Mouse (Mus musculus) midbrain, embryonic 11.5 days (tissue): ENCODE measurements around the gene Aebp2. TPM values are rescaled to one million over a fixed set of nuclear protein-coding genes. Genes with fewer than 3 reads are reported as not detected.
"Not testable (repeated sequence)": the region's sequence is repeated elsewhere in the genome, so short reads cannot be mapped to it uniquely, and the experiment has no call there.

Source experiments
- ATAC-seq: fragments of 200-750 bp; cut with Nextera tagmentation; 2 replicates; pipeline ENCODE4 v1.8.0; 2017; ENCODE audit warnings: moderate TSS enrichment, moderate library complexity; ENCODE audit not compliant: low FRiP score
- DNase-seq: peaks from one replicate; pipeline ENCODE4 v3.0.0; 2015; ENCODE audit warnings: low spot score; ENCODE audit errors: missing footprints
- H3K27ac ChIP-seq: fragments of 300-500 bp; sonication (generic); 2 replicates; pipeline ENCODE4 v1.5.1; 2014; ENCODE audit warnings: low read depth, low read length
- H3K27me3 ChIP-seq: fragments of 300-500 bp; sonication (generic); 2 replicates; pipeline ENCODE4 v1.6.1; 2014; ENCODE audit warnings: mild to moderate bottlenecking, low read length, moderate library complexity, mixed read lengths; ENCODE audit not compliant: control insufficient read depth, insufficient read depth
- H3K36me3 ChIP-seq: fragments of 300-500 bp; sonication (generic); 2 replicates; pipeline ENCODE4 v1.6.1; 2014; ENCODE audit warnings: mild to moderate bottlenecking, low read length, moderate library complexity, mixed read lengths; ENCODE audit not compliant: control insufficient read depth, insufficient read depth
- H3K4me1 ChIP-seq: fragments of 300-500 bp; sonication (generic); 2 replicates; pipeline ENCODE4 v1.6.1; 2014; ENCODE audit warnings: low read length; ENCODE audit not compliant: control insufficient read depth, insufficient read depth
- H3K4me2 ChIP-seq: fragments of 300-500 bp; sonication (generic); 2 replicates; pipeline ENCODE4 v1.6.1; 2014; ENCODE audit warnings: mild to moderate bottlenecking, moderate library complexity
- H3K4me3 ChIP-seq: fragments of 300-500 bp; sonication (generic); 2 replicates; pipeline ENCODE4 v1.5.1; 2014; ENCODE audit warnings: low read depth, low read length
- H3K9ac ChIP-seq: fragments of 300-500 bp; sonication (generic); 2 replicates; pipeline ENCODE4 v1.6.1; 2014; ENCODE audit warnings: low read length
- H3K9me3 ChIP-seq: fragments of 300-500 bp; sonication (generic); 2 replicates; pipeline ENCODE4 v1.6.1; 2016; ENCODE audit warnings: low read length; ENCODE audit not compliant: control insufficient read depth
- WGBS: fragments of 180-500 bp; shearing (Covaris S2); extraction: QIAGEN DNeasy Blood & Tissue Kit; methylation state at CpG from one replicate; pipeline ENCODE4 v1.1.7; 2014; 5-methylcytosine and 5-hydroxymethylcytosine counted together
- polyA plus RNA-seq: library from polyadenylated mRNA; unstranded; fragments of >200 nt; fragmentation: Nextera tagmentation; extraction: Ambion mirVana; gene quantifications from 2 replicates; pipeline ENCODE4 v1.2.1, GENCODE M21; 2014

Aebp2 gene
- polyA plus RNA-seq, 1 experiment from 2014 or later, result 22.3 TPM

DNA sequence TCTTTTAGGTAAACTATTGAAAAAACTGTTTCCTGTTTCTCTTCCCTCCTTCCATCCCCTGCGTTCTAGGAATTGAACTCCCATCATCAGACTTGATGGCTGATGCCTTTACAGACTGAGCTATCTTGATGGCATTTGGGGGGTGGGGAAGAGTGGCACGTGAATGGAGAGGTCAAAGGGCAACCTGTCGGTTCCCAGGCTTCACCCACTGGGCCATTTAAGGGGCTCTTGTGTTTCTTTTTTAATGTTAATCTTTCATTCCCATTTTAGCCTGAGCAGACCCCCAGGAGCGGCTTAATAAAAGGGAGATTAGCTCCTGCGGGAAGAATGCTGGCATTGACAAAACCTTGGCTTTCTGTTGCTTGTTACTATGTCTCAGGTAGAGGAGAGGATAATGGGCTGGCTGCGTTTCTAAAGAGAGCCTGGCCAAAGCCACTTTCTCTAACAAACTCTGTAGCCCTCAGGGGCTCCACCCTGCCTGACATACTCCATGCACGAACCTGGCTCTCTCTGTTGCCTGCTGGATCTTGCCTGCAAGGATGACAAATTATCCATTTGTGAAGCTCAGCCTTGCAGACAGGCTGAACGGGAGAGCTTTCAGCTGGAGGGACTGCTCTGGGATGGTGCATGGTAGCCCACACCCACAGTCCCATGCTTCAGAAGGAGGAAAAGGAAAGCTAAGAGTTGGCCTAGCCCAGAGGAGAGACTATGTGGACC is 19.1 kb upstream of the Aebp2 start:
- no peaks in the 10 kb centered on the region for H3K27me3 ChIP-seq
- H3K4me3 ChIP-seq, result no peak overlapping the region
- H3K27ac ChIP-seq, result peak overlapping the region; percentile 67; the same call in 1 of the 2 replicates
- 4% methylated on average over 8 of the region's 8 CpGs for WGBS
- H3K9ac ChIP-seq, result no peak overlapping the region
- no peak overlapping the region for H3K4me2 ChIP-seq
- ATAC-seq (peak; percentile 87), DNase-seq (peak; percentile 91)
- H3K9me3 ChIP-seq, result no peaks in the 10 kb centered on the region
- H3K4me1 ChIP-seq, result peaks cover 19% of the 10 kb centered on the region
- no peaks in the 10 kb centered on the region for H3K36me3 ChIP-seq

DNA sequence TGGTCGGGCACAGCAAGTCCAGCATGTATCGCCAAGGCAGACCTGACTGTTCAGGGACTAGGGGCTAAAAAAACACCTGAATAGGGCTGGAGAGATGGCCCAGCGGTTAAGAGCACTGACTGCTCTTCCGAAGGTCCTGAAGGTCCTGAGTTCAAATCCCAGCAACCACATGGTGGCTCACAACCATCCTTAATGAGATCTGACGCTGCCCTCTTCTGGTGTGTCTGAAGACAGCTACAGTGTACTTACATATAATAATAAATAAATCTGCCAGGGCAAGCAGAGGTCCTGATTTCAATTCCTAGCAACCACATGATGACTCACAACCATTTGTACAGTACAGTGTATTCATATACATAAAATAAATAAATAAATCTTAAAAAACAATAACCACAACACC is 17.3 kb upstream of the Aebp2 start:
- H3K27ac ChIP-seq, H3K9me3 ChIP-seq, H3K27me3 ChIP-seq, H3K36me3 ChIP-seq, DNase-seq, H3K9ac ChIP-seq, H3K4me3 ChIP-seq, H3K4me2 ChIP-seq, ATAC-seq: not testable (repeated sequence)
- H3K4me1 ChIP-seq, result peaks cover 14% of the 10 kb centered on the region
- 85% methylated on average over 5 of the region's 5 CpGs for WGBS

DNA sequence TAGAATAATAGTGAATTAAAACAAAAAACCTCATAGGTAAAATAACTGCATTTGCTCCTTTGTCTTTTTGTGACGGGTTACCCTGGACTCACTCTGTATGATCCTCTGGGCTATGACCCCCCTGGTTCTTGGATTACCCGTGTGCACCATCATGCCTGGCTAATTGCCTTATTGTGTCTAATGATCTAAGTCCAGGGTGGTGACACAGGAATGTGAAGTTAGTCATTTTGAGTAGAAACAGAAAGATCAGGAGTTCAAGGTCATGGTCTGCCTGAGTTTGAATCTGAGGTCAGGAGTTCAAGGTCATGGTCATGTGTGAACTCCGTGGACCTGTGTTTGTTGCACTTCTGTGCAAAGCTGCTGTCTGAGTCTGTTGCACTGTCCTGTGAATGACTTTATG is 16.7 kb upstream of the Aebp2 start:
- DNase-seq (no peak), ATAC-seq (no peak)
- Histone ChIP-seq H3K4me2 (no peak overlapping the region), H3K9ac (no peak overlapping the region), H3K27me3 (no peaks in the 10 kb centered on the region), H3K27ac (no peak overlapping the region), H3K9me3 (no peaks in the 10 kb centered on the region), H3K4me1 (peaks cover 14% of the 10 kb centered on the region), H3K4me3 (no peak overlapping the region), H3K36me3 (no peaks in the 10 kb centered on the region)
- 64% methylated on average over 3 of the region's 3 CpGs for WGBS

DNA sequence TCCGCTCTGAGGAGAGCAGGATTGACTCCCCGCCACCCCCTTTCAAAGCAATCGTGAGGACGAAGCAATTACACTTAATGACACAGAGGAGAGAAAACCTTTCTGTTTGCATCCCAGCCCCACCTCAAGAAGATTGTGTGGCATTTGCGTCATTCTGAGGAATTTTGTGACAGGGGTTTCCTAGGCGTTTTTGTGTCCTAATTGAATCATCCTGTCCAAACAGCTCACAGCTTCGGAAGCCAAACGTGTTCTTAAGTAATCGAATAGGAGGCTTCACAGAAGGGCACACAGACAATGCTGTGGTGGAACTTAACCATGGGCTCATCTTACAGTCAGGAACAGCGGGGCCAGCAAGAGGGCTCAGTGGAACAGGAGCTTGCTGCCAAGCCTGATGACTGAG is 15.9 kb upstream of the Aebp2 start:
- Histone ChIP-seq H3K4me3 (no peak overlapping the region), H3K4me2 (no peak overlapping the region), H3K27me3 (no peaks in the 10 kb centered on the region), H3K36me3 (no peaks in the 10 kb centered on the region), H3K27ac (no peak overlapping the region), H3K4me1 (peaks cover 14% of the 10 kb centered on the region), H3K9ac (no peak overlapping the region), H3K9me3 (no peaks in the 10 kb centered on the region)
- ATAC-seq (no peak), DNase-seq (no peak)
- WGBS, result 58% methylated on average over 10 of the region's 10 CpGs

DNA sequence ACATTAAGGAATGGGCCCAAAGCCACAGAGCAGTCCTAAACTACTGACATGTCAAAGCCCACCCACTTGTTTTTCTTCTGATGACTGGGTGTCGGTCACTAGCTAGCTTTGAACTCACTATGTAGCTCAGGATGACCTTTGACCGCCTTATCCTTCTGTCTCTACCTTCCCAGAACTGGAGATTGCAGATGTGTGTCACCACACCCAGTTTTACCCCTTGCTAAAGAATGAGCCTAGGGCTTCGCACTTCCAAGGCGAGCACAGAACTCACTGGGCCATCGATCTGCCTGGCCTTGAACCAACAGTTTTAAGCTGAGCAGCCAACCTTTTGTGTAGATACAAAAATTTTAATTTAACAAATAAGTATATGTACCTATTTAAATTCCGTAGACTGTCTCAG is 13.8 kb upstream of the Aebp2 start:
- no peak for DNase-seq
- H3K27ac ChIP-seq, result no peak overlapping the region
- 93% methylated on average over 6 of the region's 6 CpGs for WGBS
- H3K9ac ChIP-seq, result no peak overlapping the region
- no peak overlapping the region for H3K4me2 ChIP-seq
- no peaks in the 10 kb centered on the region for H3K9me3 ChIP-seq
- no peaks in the 10 kb centered on the region for H3K36me3 ChIP-seq
- H3K4me3 ChIP-seq, result no peak overlapping the region
- peaks cover 8% of the 10 kb centered on the region for H3K4me1 ChIP-seq
- ATAC-seq, result no peak
- H3K27me3 ChIP-seq, result no peaks in the 10 kb centered on the region

DNA sequence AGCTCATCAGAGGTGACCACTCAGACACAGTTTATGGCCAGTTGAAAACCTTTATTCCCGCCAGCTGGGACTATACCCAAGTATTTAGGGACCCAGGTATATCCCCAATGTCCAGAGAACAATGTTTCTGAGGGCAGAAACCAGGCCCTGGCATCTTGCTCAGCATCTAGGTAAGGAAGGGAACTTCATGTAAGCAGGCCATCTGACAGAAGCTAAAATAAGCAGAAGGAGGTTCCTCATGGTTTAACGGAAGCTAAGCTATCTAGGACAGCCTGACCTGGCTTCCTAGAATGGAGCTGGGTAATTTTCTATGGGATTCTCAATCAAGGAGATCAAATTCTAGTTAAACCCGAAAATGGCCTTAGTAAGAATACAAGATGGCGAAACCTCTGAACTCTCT is 12.9 kb upstream of the Aebp2 start:
- no peaks in the 10 kb centered on the region for H3K36me3 ChIP-seq

DNA sequence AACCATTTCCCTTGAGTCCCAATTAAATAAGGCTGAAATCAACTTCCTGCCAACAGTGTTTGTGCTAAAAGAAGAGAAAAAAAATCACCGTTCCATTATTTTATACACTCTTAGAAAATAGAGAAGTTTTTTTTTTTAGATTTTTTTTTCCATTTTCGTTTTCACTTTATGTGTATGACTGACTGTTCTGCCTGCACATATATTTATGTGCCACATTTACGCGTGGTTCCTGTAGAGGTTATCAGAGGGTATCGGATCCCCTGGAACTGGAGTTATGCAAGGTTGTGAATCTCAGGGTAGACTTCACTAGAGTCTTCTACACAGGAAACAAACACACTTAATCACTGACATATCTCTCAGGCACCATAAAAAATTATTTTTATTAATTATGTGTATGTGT is 12.3 kb upstream of the Aebp2 start:
- no peak overlapping the region for H3K4me3 ChIP-seq
- no peak overlapping the region for H3K27ac ChIP-seq
- WGBS, result 91% methylated on average over 5 of the region's 5 CpGs
- ATAC-seq (no peak), DNase-seq (no peak)
- no peaks in the 10 kb centered on the region for H3K9me3 ChIP-seq
- H3K36me3 ChIP-seq, result no peaks in the 10 kb centered on the region
- no peaks in the 10 kb centered on the region for H3K4me1 ChIP-seq
- no peak overlapping the region for H3K4me2 ChIP-seq
- no peak overlapping the region for H3K9ac ChIP-seq
- no peaks in the 10 kb centered on the region for H3K27me3 ChIP-seq

More for the DNA sequence above, 12.9 kb upstream of the Aebp2 start:
- no peaks in the 10 kb centered on the region for H3K9me3 ChIP-seq
- ATAC-seq, result no peak
- H3K9ac ChIP-seq, result no peak overlapping the region
- WGBS, result 91% methylated on average over 4 of the region's 4 CpGs
- H3K27me3 ChIP-seq, result no peaks in the 10 kb centered on the region
- no peak overlapping the region for H3K27ac ChIP-seq
- H3K4me3 ChIP-seq, result no peak overlapping the region
- H3K4me2 ChIP-seq, result no peak overlapping the region
- 0 out of 2 replicates have a peak, but pooled peaks cover 2% of the 10 kb centered on the region for H3K4me1 ChIP-seq
- DNase-seq, result no peak

DNA sequence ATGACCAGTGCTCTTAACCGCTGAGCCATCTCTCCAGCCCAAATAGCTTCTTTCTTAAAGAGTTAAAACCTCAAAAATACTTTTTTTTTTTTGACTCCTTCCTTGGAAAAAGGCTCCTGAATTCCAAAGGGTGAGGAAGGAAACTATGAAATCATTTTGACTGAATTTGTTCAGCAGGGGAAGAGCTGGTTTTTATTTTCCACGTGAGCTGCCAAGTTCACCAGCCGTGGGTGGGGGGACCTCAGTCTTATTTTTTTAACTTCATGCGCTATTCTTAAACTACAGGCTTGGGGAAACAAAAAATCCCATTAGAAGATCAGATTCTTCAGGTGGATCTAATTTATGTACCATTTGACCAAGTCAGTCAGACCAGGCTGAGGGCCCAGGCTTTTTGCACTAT is 11.2 kb upstream of the Aebp2 start:
- H3K36me3 ChIP-seq, result no peaks in the 10 kb centered on the region
- no peak overlapping the region for H3K4me2 ChIP-seq
- WGBS, result 71% methylated on average over 4 of the region's 4 CpGs
- no peaks in the 10 kb centered on the region for H3K27me3 ChIP-seq
- H3K9ac ChIP-seq, result no peak overlapping the region
- no peak for ATAC-seq
- no peak overlapping the region for H3K4me3 ChIP-seq
- no peaks in the 10 kb centered on the region for H3K9me3 ChIP-seq
- DNase-seq, result no peak
- no peaks in the 10 kb centered on the region for H3K4me1 ChIP-seq
- H3K27ac ChIP-seq, result no peak overlapping the region

DNA sequence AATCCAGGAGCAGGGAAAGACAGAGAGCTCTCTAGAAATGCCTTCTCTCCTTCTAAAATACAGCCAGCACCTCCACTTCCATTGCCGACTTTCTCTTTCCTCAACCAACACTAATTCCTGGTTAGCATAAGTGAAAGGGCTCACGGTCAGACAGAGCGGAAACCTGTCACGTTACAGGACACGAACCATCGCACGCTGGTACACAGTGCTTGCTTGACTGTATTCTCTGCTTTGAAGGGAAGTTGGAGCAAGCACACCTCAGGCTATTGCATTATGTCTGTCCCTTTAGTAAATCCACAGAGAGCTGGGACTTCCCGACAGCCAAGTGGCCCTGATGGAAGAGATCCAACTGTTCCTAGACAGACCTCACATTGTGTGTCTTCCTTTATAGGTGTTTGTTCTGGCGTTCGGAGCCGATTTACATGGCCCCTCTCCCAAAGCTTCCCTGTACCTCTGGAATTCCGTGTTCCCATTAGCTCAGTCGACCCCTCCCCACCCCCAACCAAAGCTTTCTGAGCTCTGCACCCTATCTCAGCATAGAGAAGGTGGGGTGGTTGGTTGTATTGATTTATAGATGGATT is 10.5 kb upstream of the Aebp2 start:
- H3K9ac ChIP-seq, result no peak overlapping the region
- WGBS, result 84% methylated on average over 13 of the region's 13 CpGs

More for the DNA sequence above, 10.5 kb upstream of the Aebp2 start:
- no peak for ATAC-seq
- Histone ChIP-seq H3K9me3 (no peaks in the 10 kb centered on the region), H3K36me3 (no peaks in the 10 kb centered on the region), H3K4me1 (no peaks in the 10 kb centered on the region), H3K27me3 (no peaks in the 10 kb centered on the region), H3K27ac (no peak overlapping the region), H3K4me2 (no peak overlapping the region), H3K4me3 (no peak overlapping the region)
- peak; percentile 60 for DNase-seq
